Mouse (Mus musculus): ENCODE measurements around the gene Eml3. TPM values are rescaled to one million over a fixed set of nuclear protein-coding genes. Genes with fewer than 3 reads are reported as not detected.
A peak's percentile ranks its signal among the peaks of the same experiment; 100 is the strongest.

Eml3 gene
- total RNA-seq, 2 experiments from 2014 or later, result 7.1 to 9.6 TPM

- no peak for ATAC-seq (replicated peaks; ENCODE audit: low FRiP score, poor library complexity, severe bottlenecking)
These were observed 52.3 kb downstream of the Eml3 start for GRCm38 (mm10) chr19:8981450-8982168.

GRCm38 (mm10) chr19:8982303-8983149 lies 53.2 kb downstream of the Eml3 start:
- no peak for ATAC-seq (replicated peaks; ENCODE audit: low FRiP score, poor library complexity, severe bottlenecking)

GRCm38 (mm10) chr19:8983150-8983650 lies 53.8 kb downstream of the Eml3 start:
- no peak for ATAC-seq (replicated peaks; ENCODE audit: low FRiP score, poor library complexity, severe bottlenecking)

- ATAC-seq (replicated peaks; ENCODE audit: low FRiP score, poor library complexity, severe bottlenecking), result no peak
These were observed 55.0 kb downstream of the Eml3 start for GRCm38 (mm10) chr19:8984255-8984868.

GRCm38 (mm10) chr19:8985891-8986290 lies 56.5 kb downstream of the Eml3 start:
- ATAC-seq (replicated peaks; ENCODE audit: low FRiP score, poor library complexity, severe bottlenecking), result no peak

- ATAC-seq (replicated peaks; ENCODE audit: low FRiP score, poor library complexity, severe bottlenecking), result no peak
These were observed 58.5 kb downstream of the Eml3 start for GRCm38 (mm10) chr19:8987816-8988215.

- ATAC-seq (replicated peaks; ENCODE audit: low FRiP score, poor library complexity, severe bottlenecking), result no peak
These were observed 59.2 kb downstream of the Eml3 start for GRCm38 (mm10) chr19:8988346-8989065.

GRCm38 (mm10) chr19:8989066-8989566 lies 59.8 kb downstream of the Eml3 start, which contains the start of gene Ahnak:
Gene Ahnak (plus strand): TSS chr19:8989284.
- 0 out of 2 replicates have a peak, but pooled peaks have one; percentile 20 for ATAC-seq (replicated peaks; ENCODE audit: low FRiP score, poor library complexity, severe bottlenecking)

- no peak for ATAC-seq (replicated peaks; ENCODE audit: low FRiP score, poor library complexity, severe bottlenecking)
These were observed 60.4 kb downstream of the Eml3 start for GRCm38 (mm10) chr19:8989567-8990431.

GRCm38 (mm10) chr19:8990432-8991102 lies 61.2 kb downstream of the Eml3 start:
- ATAC-seq (replicated peaks; ENCODE audit: low FRiP score, poor library complexity, severe bottlenecking), result no peak

Other genes starting within 250 kb of the Eml3 start
Only the 30 nearest of the 32 such genes appear.
- gene Wdr74, start 193.7 kb upstream of the Eml3 start, total RNA-seq (2015; ENCODE audit: low replicate concordance), result 22.0 and 28.9 TPM in 2 replicates
- gene Wdr74, start 193.7 kb upstream of the Eml3 start, total RNA-seq (2017; ENCODE audit: low replicate concordance), result 10.7 and 15.0 TPM in 2 replicates
- gene 1700092M07Rik, start 188.8 kb upstream of the Eml3 start, total RNA-seq (2015; ENCODE audit: low replicate concordance), result not detected in 2 replicates
- not detected in 2 replicates for gene 1700092M07Rik, start 188.8 kb upstream of the Eml3 start, total RNA-seq (2017; ENCODE audit: low replicate concordance)
- 67.0 and 97.7 TPM in 2 replicates for gene Stx5a, start 188.1 kb upstream of the Eml3 start, total RNA-seq (2015; ENCODE audit: low replicate concordance)
- 119 and 128 TPM in 2 replicates for gene Stx5a, start 188.1 kb upstream of the Eml3 start, total RNA-seq (2017; ENCODE audit: low replicate concordance)
- 462 and 487 TPM in 2 replicates for gene Nxf1, start 172.5 kb upstream of the Eml3 start, total RNA-seq (2015; ENCODE audit: low replicate concordance)
- gene Nxf1, start 172.5 kb upstream of the Eml3 start, total RNA-seq (2017; ENCODE audit: low replicate concordance), result 79.9 and 80.3 TPM in 2 replicates
- gene Tmem223, start 158.6 kb upstream of the Eml3 start, total RNA-seq (2015; ENCODE audit: low replicate concordance), result 25.9 and 40.7 TPM in 2 replicates
- 11.0 and 21.9 TPM in 2 replicates for gene Tmem223, start 158.6 kb upstream of the Eml3 start, total RNA-seq (2017; ENCODE audit: low replicate concordance)
- gene Tmem179b, start 155.1 kb upstream of the Eml3 start, total RNA-seq (2015; ENCODE audit: low replicate concordance), result 80.7 and 134 TPM in 2 replicates
- gene Tmem179b, start 155.1 kb upstream of the Eml3 start, total RNA-seq (2017; ENCODE audit: low replicate concordance), result 66.6 and 95.1 TPM in 2 replicates
- gene Taf6l, start 143.1 kb upstream of the Eml3 start, total RNA-seq (2015; ENCODE audit: low replicate concordance), result 6.7 and 24.1 TPM in 2 replicates
- 10.5 and 10.9 TPM in 2 replicates for gene Taf6l, start 143.1 kb upstream of the Eml3 start, total RNA-seq (2017; ENCODE audit: low replicate concordance)
- gene Polr2g, start 131.0 kb upstream of the Eml3 start, total RNA-seq (2015; ENCODE audit: low replicate concordance), result 49.0 and 51.2 TPM in 2 replicates
- gene Polr2g, start 131.0 kb upstream of the Eml3 start, total RNA-seq (2017; ENCODE audit: low replicate concordance), result 16.5 and 25.8 TPM in 2 replicates
- not detected in 2 replicates for gene Zbtb3, start 127.0 kb upstream of the Eml3 start, total RNA-seq (2015; ENCODE audit: low replicate concordance)
- 1.3 TPM in 1 of 2 replicates, not detected in the other for gene Zbtb3, start 127.0 kb upstream of the Eml3 start, total RNA-seq (2017; ENCODE audit: low replicate concordance)
- 55.8 and 56.6 TPM in 2 replicates for gene Ttc9c, start 110.2 kb upstream of the Eml3 start, total RNA-seq (2015; ENCODE audit: low replicate concordance)
- gene Ttc9c, start 110.2 kb upstream of the Eml3 start, total RNA-seq (2017; ENCODE audit: low replicate concordance), result 59.4 and 73.3 TPM in 2 replicates
- 54.9 and 64.2 TPM in 2 replicates for gene Hnrnpul2, start 109.5 kb upstream of the Eml3 start, total RNA-seq (2015; ENCODE audit: low replicate concordance)
- gene Hnrnpul2, start 109.5 kb upstream of the Eml3 start, total RNA-seq (2017; ENCODE audit: low replicate concordance), result 154 and 160 TPM in 2 replicates
- not detected in 2 replicates for gene AC129217.1, start 99.8 kb upstream of the Eml3 start, total RNA-seq (2015; ENCODE audit: low replicate concordance)
- gene AC129217.1, start 99.8 kb upstream of the Eml3 start, total RNA-seq (2017; ENCODE audit: low replicate concordance), result 9.5 and 15.5 TPM in 2 replicates
- gene Bscl2, start 92.1 kb upstream of the Eml3 start, total RNA-seq (2015; ENCODE audit: low replicate concordance), result 33.9 and 36.0 TPM in 2 replicates
- 20.2 and 27.1 TPM in 2 replicates for gene Bscl2, start 92.1 kb upstream of the Eml3 start, total RNA-seq (2017; ENCODE audit: low replicate concordance)
- gene Gng3, start 90.4 kb upstream of the Eml3 start, total RNA-seq (2015; ENCODE audit: low replicate concordance), result not detected in 2 replicates
- not detected in 2 replicates for gene Gng3, start 90.4 kb upstream of the Eml3 start, total RNA-seq (2017; ENCODE audit: low replicate concordance)
- gene Lrrn4cl, start 78.8 kb upstream of the Eml3 start, total RNA-seq (2015; ENCODE audit: low replicate concordance), result 1.7 TPM in 1 of 2 replicates, not detected in the other
- 0.39 TPM in 1 of 2 replicates, not detected in the other for gene Lrrn4cl, start 78.8 kb upstream of the Eml3 start, total RNA-seq (2017; ENCODE audit: low replicate concordance)
- 46.1 and 49.9 TPM in 2 replicates for gene Ubxn1, start 58.1 kb upstream of the Eml3 start, total RNA-seq (2015; ENCODE audit: low replicate concordance)
- 73.1 and 101 TPM in 2 replicates for gene Ubxn1, start 58.1 kb upstream of the Eml3 start, total RNA-seq (2017; ENCODE audit: low replicate concordance)
- 8.8 and 23.1 TPM in 2 replicates for gene Uqcc3, start 48.6 kb upstream of the Eml3 start, total RNA-seq (2015; ENCODE audit: low replicate concordance)
- 7.8 TPM in 1 of 2 replicates, not detected in the other for gene Uqcc3, start 48.6 kb upstream of the Eml3 start, total RNA-seq (2017; ENCODE audit: low replicate concordance)
- 36.4 and 44.9 TPM in 2 replicates for gene Lbhd1, start 45.8 kb upstream of the Eml3 start, total RNA-seq (2015; ENCODE audit: low replicate concordance)
- gene Lbhd1, start 45.8 kb upstream of the Eml3 start, total RNA-seq (2017; ENCODE audit: low replicate concordance), result 6.4 and 9.9 TPM in 2 replicates
- not detected in 2 replicates for gene Gm49403, start 45.6 kb upstream of the Eml3 start, total RNA-seq (2015; ENCODE audit: low replicate concordance)
- not detected in 2 replicates for gene Gm49403, start 45.6 kb upstream of the Eml3 start, total RNA-seq (2017; ENCODE audit: low replicate concordance)
- 11.5 and 13.4 TPM in 2 replicates for gene 1810009A15Rik, start 40.7 kb upstream of the Eml3 start, total RNA-seq (2015; ENCODE audit: low replicate concordance)
- gene 1810009A15Rik, start 40.7 kb upstream of the Eml3 start, total RNA-seq (2017; ENCODE audit: low replicate concordance), result 7.0 and 32.0 TPM in 2 replicates
- not detected in 2 replicates for gene Gm49416, start 40.6 kb upstream of the Eml3 start, total RNA-seq (2015; ENCODE audit: low replicate concordance)
- gene Gm49416, start 40.6 kb upstream of the Eml3 start, total RNA-seq (2017; ENCODE audit: low replicate concordance), result not detected in 2 replicates
- gene Ints5, start 36.5 kb upstream of the Eml3 start, total RNA-seq (2015; ENCODE audit: low replicate concordance), result 10.1 and 14.3 TPM in 2 replicates
- 7.1 and 7.6 TPM in 2 replicates for gene Ints5, start 36.5 kb upstream of the Eml3 start, total RNA-seq (2017; ENCODE audit: low replicate concordance)
- gene Ganab, start 31.5 kb upstream of the Eml3 start, total RNA-seq (2015; ENCODE audit: low replicate concordance), result 71.0 and 83.0 TPM in 2 replicates
- 31.9 and 43.0 TPM in 2 replicates for gene Ganab, start 31.5 kb upstream of the Eml3 start, total RNA-seq (2017; ENCODE audit: low replicate concordance)
- 16.2 and 28.1 TPM in 2 replicates for gene B3gat3, start 9.2 kb upstream of the Eml3 start, total RNA-seq (2015; ENCODE audit: low replicate concordance)
- gene B3gat3, start 9.2 kb upstream of the Eml3 start, total RNA-seq (2017; ENCODE audit: low replicate concordance), result 13.8 and 21.3 TPM in 2 replicates
- not detected in 2 replicates for gene Rom1, start 196 bp upstream of the Eml3 start, total RNA-seq (2015; ENCODE audit: low replicate concordance)
- not detected in 2 replicates for gene Rom1, start 196 bp upstream of the Eml3 start, total RNA-seq (2017; ENCODE audit: low replicate concordance)
- gene Mta2, start 12.3 kb downstream of the Eml3 start, total RNA-seq (2015; ENCODE audit: low replicate concordance), result 59.9 and 70.3 TPM in 2 replicates
- 84.2 and 125 TPM in 2 replicates for gene Mta2, start 12.3 kb downstream of the Eml3 start, total RNA-seq (2017; ENCODE audit: low replicate concordance)
- 0.84 and 3.2 TPM in 2 replicates for gene Tut1, start 24.3 kb downstream of the Eml3 start, total RNA-seq (2015; ENCODE audit: low replicate concordance)
- gene Tut1, start 24.3 kb downstream of the Eml3 start, total RNA-seq (2017; ENCODE audit: low replicate concordance), result 3.7 and 4.4 TPM in 2 replicates
- 198 and 228 TPM in 2 replicates for gene Eef1g, start 37.5 kb downstream of the Eml3 start, total RNA-seq (2015; ENCODE audit: low replicate concordance)
- gene Eef1g, start 37.5 kb downstream of the Eml3 start, total RNA-seq (2017; ENCODE audit: low replicate concordance), result 92.0 and 153 TPM in 2 replicates
- 13.0 and 13.8 TPM in 2 replicates for gene Ahnak, start 59.7 kb downstream of the Eml3 start, total RNA-seq (2015; ENCODE audit: low replicate concordance)
- gene Ahnak, start 59.7 kb downstream of the Eml3 start, total RNA-seq (2017; ENCODE audit: low replicate concordance), result 13.3 and 15.7 TPM in 2 replicates
- gene Scgb1a1, start 158.4 kb downstream of the Eml3 start, total RNA-seq (2015; ENCODE audit: low replicate concordance), result not detected in 2 replicates
- gene Scgb1a1, start 158.4 kb downstream of the Eml3 start, total RNA-seq (2017; ENCODE audit: low replicate concordance), result not detected in 2 replicates